Mouse (Mus musculus) left cerebral cortex, postnatal 4 days (tissue): ENCODE data around the gene Acbd4. TPM values are rescaled to one million over a fixed set of nuclear protein-coding genes. Genes with fewer than 3 reads are reported as not detected.

Experiments used
- DNase-seq: peaks from one replicate; pipeline ENCODE4 v3.0.0-alpha.2; 2022
- intact Hi-C: fragments of 180-260 bp; cut with DNase I; formaldehyde crosslinking; loops from one replicate; pipeline ENCODE4 v1.15.1; 2025
- total RNA-seq, 2 experiments: library from RNA; stranded (reverse); gene quantifications; 2 replicates each; pipeline ENCODE4 v1.2.3; 2021

Gene Acbd4
- total RNA-seq, 2 experiments from 2014 or later: 31.7 to 41.3 TPM

- intact Hi-C loops: no loop called here
- peak; percentile 41 for DNase-seq
Measured at GRCm38 (mm10) chr11:103111881-103112551, 10.5 kb downstream of the Acbd4 start.

- intact Hi-C loops: no loop called here
- DNase-seq: no peak
Measured at GRCm38 (mm10) chr11:103112552-103112912, 11.1 kb downstream of the Acbd4 start.

DNA sequence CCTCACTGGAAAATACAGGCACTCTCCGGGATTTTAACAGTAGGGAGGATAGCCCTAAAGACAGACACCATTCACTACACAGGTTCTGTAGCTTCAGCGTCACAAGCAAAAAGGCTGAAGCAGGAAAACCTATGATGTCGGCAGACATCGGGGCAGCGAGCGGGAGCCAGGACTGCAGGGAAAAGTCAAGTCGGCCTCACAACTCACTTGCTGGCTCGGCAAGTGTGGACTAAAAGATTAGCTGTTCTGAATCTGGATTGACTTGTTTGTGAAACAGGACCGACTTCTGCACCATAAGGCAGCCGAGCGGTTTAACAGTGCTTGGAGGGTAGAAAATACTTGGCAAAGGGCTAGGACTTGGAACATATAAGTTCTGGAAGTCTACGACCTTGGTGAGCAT is 11.5 kb downstream of the Acbd4 start:
- intact Hi-C loops: no loop called here
- DNase-seq: no peak

- intact Hi-C loops: no loop called here
- DNase-seq: no peak
Measured at GRCm38 (mm10) chr11:103113771-103114170, 12.3 kb downstream of the Acbd4 start.

DNA sequence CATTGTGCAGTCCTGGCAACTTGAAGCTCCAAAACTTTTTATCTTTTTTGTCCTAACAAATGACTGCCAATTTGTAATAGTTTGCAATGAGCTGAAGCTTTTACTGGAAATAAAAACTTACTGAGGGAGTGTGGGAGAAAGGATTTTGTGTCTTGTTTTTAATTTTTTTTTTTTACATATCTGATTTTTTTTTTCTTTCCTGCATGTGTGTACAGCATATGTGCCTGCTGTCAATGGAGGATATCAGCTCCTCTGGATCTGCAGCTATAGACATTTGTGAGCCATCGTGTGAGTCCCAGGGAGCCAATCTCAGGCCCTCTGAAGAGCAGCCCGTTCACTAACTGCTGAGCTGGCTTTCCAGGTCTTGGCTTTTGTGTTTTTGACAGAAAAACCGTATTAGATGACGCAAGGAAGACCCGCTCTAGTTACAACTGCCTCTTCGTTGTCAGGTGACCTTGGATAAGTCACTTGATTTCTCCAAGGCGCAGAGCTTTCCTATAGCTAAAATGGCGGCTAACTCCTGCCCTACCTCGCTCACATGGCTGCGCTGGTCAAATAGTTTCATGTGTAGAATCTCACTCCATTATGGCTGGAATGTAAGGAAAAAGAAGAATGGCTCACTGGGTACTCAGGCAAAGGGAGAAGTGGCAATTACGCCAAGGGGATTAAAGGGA is 12.9 kb downstream of the Acbd4 start:
- DNase-seq: no peak
- intact Hi-C loops: no loop called here

- intact Hi-C loops: loop anchor here (5.0 kb wide), 1 partner anchor 42 kb away; no protein-coding TSS in a partner anchor
- peak; percentile 83 for DNase-seq
Measured at GRCm38 (mm10) chr11:103115163-103116007, 13.9 kb downstream of the Acbd4 start.

GRCm38 (mm10) chr11:103116008-103116818 is 14.7 kb downstream of the Acbd4 start, which contains the start of gene Hexim1:
Gene Hexim1 (plus strand): TSS chr11:103116231.
- peak; percentile 100 for DNase-seq
- intact Hi-C loops: loop anchor here (5.0 kb wide), 1 partner anchor 41 kb away; no protein-coding TSS in a partner anchor

- DNase-seq: peak; percentile 82
- intact Hi-C loops: loop anchor here (5.0 kb wide), 1 partner anchor 40 kb away; no protein-coding TSS in a partner anchor
Measured at GRCm38 (mm10) chr11:103116959-103117590, 15.6 kb downstream of the Acbd4 start.

GRCm38 (mm10) chr11:103117591-103118009 is 16.1 kb downstream of the Acbd4 start:
- DNase-seq: peak; percentile 46
- intact Hi-C loops: loop anchor here (5.0 kb wide), 1 partner anchor 40 kb away; no protein-coding TSS in a partner anchor

DNA sequence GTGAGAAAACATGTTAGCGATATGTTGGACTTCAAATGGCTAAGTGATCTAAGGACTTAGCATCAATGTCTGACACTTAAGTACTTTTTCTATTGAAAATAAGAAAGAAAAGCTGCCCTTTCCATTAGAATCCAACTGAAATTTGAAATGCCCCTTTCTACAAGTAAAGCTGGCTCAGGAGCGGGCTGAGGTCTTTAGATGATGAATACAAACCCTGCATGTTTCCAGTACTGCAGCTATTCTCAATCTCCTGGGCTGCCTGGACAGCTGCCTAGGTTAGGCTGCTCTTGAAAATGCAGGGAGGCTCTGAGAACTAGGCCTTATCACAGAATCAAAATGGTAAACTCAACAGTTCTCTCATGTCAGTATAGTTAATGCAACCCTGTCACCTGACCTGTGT is 17.4 kb downstream of the Acbd4 start:
- DNase-seq: no peak
- intact Hi-C loops: loop anchor here (5.0 kb wide), 1 partner anchor 38 kb away; no protein-coding TSS in a partner anchor

DNA sequence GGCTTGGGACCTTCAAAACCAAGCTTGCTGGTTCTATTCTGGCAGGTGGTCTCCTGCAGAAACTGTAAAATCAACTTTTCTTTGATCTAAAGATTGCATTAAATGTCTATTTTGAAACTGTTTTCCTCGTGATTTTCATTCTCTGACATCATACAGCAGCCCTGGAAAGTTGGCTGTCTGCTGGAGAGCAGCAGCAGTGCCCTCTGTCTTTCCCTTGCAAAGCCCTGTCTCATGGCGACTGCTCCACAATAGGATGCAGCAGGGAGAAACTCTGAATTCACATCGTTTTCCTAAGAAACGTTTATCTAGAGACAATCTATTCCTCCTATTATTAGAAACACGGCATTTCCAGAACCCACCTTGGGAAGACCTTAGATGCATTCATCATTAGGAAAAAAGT is 18.1 kb downstream of the Acbd4 start:
- DNase-seq: no peak
- intact Hi-C loops: loop anchor here (5.0 kb wide), 1 partner anchor 38 kb away; no protein-coding TSS in a partner anchor

DNA sequence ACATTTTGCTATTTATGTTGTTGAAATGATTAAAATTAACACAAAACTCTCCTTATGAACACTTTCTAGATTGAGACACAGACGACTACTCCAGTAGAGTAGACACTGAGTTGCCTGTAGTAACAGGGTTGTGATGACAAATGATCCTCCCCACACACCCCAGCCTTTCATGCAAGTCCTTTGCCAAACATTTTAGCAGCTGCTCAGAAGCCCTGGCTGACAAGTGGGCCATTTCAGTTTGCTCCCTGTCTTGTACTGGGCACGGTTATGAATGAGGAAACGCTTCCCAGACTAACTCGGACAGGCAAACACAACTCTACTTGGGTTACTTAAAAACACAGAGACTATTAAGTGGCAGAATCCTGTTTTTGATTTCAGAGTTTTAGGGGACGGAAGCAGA is 18.8 kb downstream of the Acbd4 start:
- intact Hi-C loops: no loop called here
- no peak for DNase-seq

- peak; percentile 91 for DNase-seq
- intact Hi-C loops: no loop called here
Measured at GRCm38 (mm10) chr11:103131701-103132575, 30.5 kb downstream of the Acbd4 start, which contains the start of gene Hexim2. Gene Hexim2 (plus strand): TSS chr11:103132429.

- peak; percentile 100 for DNase-seq
- intact Hi-C loops: no loop called here
Measured at GRCm38 (mm10) chr11:103132576-103133455, 31.3 kb downstream of the Acbd4 start.

DNA sequence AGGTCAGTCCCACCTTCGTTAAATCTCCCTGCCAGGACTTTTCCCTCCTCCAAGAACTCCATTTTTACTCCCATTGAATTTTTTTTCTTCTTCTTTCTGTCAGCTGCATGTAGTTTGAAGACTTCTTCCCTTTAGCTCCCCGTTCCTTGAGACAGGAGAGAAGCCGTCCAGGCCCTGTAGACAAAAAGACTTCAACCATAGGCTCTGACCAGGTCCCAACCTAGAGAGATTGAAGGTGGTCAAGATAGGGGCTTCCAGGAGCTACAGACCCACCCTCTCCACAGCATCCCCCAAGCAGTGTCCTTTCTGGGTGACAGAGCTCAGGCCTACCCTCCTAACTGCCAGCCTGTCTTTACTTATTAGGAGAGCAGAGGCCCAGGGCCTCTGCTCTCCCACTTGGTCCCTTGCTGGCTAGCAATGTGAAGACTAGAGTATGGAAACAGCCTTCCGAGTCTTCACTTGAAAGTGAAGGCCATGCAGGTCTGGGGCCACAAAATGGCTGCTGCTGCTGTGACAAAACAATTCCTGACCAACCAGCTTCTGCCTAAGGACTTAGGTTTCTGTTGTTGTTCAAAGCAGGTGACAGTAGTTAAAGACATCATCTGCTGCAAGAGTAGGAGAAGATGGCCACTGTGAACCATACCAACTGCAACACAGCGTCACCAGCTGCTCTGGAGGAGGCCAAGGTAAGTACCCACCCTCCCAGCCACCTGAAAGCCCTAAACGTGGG is 32.1 kb downstream of the Acbd4 start:
- no peak for DNase-seq
- intact Hi-C loops: no loop called here

DNA sequence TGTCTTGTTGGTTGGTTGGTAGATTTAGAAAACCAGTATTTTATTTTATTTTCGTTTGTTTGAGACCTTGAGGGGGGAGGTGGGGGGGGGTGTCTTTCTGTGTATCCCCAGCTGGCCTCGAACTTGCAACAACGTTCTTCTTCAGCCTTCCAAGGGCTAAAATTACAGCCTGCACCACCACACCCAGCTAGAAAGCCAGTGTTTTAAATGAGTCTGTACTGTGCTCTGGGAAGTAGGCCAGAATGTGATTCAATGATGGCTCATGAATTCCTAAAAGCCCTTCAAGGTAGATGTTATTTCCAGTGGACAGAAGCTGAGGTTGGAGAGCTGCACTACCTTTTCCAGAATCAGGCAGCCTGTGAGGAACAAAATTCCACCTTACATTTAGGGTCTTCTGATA is 32.7 kb downstream of the Acbd4 start:
- DNase-seq: no peak
- intact Hi-C loops: no loop called here

DNA sequence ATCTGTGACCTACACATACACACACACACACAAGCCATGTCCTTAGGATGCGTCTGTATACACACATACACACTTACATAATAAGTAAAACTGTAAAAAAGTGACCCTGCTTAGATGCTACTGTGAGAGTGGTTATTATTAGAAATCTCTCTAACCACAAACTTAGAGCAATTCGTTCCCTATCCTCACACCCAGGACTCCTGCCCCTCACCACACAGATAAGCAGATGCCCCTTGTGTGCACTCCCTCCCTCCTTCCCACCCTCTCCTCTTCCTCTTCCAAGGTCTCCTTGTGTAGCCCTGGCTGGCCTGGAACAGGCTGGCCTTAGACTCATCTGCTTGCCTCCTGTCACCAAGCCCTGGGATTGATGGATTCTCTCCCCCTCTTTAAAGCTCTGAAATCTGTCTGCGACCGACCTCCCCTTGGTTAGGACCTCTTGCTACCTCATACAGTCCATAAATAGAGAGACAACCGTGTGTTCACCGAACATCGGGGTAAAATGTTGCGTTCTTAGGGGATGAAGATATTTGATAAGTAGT is 34.6 kb downstream of the Acbd4 start:
- intact Hi-C loops: no loop called here
- DNase-seq: no peak
